Mouse (Mus musculus) hindbrain, embryonic 10.5 days (tissue): ENCODE results near the gene Sgms1. TPM values are rescaled to one million over a fixed set of nuclear protein-coding genes. Genes with fewer than 3 reads are reported as not detected.

ENCODE experiments used
- DNase-seq: peaks from one replicate; pipeline ENCODE4 v3.0.0-alpha.2; 2017; ENCODE audit warnings: low spot score
- H3K27ac ChIP-seq: fragments of 300-500 bp; sonication (generic); 2 replicates; pipeline ENCODE4 v1.5.1; 2016; ENCODE audit warnings: mild to moderate bottlenecking, moderate library complexity
- H3K27me3 ChIP-seq: fragments of 300-500 bp; sonication (generic); 2 replicates; pipeline ENCODE4 v1.6.1; 2016; ENCODE audit warnings: mild to moderate bottlenecking; ENCODE audit not compliant: poor library complexity, insufficient read depth, severe bottlenecking
- H3K36me3 ChIP-seq: fragments of 300-500 bp; sonication (generic); 2 replicates; pipeline ENCODE4 v1.6.1; 2016; ENCODE audit warnings: mild to moderate bottlenecking, moderate library complexity
- H3K4me1 ChIP-seq: fragments of 300-500 bp; sonication (generic); replicated peaks from 2 replicates; pipeline ENCODE4 v1.6.1; 2016; ENCODE audit warnings: mild to moderate bottlenecking
- H3K4me3 ChIP-seq: fragments of 300-500 bp; sonication (generic); 2 replicates; pipeline ENCODE4 v1.5.1; 2016; ENCODE audit warnings: mild to moderate bottlenecking, moderate library complexity
- H3K9me3 ChIP-seq: fragments of 300-500 bp; sonication (generic); 2 replicates; pipeline ENCODE4 v1.6.1; 2016; ENCODE audit warnings: mild to moderate bottlenecking, moderate library complexity
- WGBS: fragments of 180-500 bp; shearing (Covaris S2); methylation state at CpG from one replicate; pipeline ENCODE4 v1.1.7; 2016; 5-methylcytosine and 5-hydroxymethylcytosine counted together
- polyA plus RNA-seq: library from polyadenylated mRNA; unstranded; fragments of >200 nt; fragmentation: Nextera tagmentation; extraction: Ambion mirVana; gene quantifications from 2 replicates; pipeline ENCODE4 v1.2.1, GENCODE M21; 2016

The Sgms1 gene
- polyA plus RNA-seq, result 13.9 and 14.4 TPM in 2 replicates

DNA sequence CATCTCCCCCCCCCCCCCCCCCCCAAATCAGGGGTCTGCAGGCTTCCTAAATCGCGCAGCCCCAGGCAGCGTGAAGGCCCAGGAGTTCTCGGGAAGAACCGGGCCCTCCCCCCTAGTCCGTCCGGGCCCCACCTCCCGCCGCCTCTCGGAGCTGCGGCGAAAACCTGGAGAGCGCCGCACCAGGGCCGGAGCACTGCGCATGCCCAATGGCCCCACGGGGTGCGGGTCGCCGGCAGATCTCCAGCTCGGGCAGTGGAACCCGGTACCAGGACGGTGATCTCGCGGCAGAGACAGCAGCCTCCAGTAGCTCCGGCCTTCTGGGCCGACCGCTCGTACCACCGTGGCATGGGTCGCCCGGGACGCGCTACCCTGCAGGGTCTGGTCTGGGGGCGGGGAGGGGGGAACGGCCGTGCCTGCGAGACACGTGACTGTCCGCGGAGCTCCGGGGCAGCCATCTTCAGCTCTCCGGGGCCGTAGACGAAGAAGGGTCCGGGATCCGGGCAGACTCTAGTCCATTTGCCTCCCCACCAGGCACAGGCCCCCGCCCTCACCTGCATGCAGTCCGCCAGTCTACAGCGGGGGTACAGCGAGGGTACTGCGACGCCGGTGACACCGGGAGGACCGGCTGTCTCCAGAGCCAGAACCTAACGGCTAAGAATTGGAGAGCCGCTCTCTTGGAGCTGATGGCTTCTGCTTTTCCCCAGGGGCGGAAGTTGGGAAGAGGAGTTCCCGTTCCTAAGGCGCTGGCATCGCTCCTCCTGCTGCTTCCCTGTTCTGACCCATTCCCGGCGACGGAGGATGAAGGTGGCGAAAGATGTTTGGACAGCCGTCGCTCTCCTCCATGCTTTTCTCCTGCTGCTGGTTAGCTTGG is at the start of gene Sgms1:
TSS of gene Sgms1 (minus strand) at position 714 of the 871 bp plus-strand sequence.
- Histone ChIP-seq H3K27ac (peak within 1 kb of the TSS; percentile 98), H3K9me3 (no peaks in the 10 kb centered on the region), H3K27me3 (peaks cover 12% of the 10 kb centered on the region; the same call in 1 of the 2 replicates), H3K36me3 (peaks cover 12% of the 10 kb centered on the region), H3K4me3 (peak within 1 kb of the TSS; percentile 82), H3K4me1 (peaks cover 28% of the 10 kb centered on the region)
- WGBS, result 3% methylated on average over 68 of the region's 68 CpGs
- peak; percentile 94 for DNase-seq

DNA sequence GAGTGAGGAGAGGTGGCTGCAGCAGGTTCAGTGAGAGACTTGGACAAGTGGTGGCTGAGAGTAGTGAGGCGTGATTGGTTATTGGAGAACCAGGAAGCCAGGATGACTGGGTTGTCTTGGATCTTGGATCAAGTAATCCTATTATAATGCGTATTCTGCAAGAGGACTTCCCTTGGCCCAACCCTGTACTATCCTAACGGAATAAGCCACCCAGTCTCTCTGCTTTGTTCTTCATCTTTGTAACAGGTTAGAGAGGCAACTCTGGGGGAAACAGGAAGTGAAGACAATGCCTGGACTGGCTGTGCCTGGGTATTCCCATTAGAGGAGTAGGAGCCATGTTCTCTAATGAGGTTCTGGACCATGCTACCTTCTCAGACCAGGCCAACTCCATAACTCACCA is 36.3 kb upstream of the Sgms1 start:
- H3K27me3 ChIP-seq, result no peaks in the 10 kb centered on the region
- no peak for DNase-seq
- no peaks in the 10 kb centered on the region for H3K4me1 ChIP-seq
- no peaks in the 10 kb centered on the region for H3K9me3 ChIP-seq
- H3K4me3 ChIP-seq, result no peak overlapping the region
- WGBS, result 90% methylated on average over 3 of the region's 3 CpGs
- H3K36me3 ChIP-seq, result no peaks in the 10 kb centered on the region
- H3K27ac ChIP-seq, result no peak overlapping the region

DNA sequence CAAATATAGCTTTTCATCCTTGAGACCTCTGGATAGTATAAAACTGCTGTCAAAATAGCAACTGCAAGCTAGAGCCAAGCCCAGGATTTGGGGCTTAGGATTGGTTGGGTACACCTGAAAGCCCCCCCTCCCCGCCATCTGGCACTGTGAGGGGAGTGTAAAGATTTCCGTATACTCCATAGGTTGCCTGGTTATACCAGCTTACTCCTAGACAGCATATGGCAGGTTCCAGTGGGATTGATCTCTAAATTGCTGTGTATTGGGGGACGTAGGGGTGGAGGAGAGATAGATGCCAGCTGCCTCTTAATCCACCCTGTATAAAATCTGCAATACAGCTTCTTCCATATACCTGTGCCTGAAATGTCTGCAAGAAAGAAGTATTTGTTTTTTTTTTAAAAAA is 35.2 kb upstream of the Sgms1 start:
- no peak overlapping the region for H3K4me3 ChIP-seq
- H3K27ac ChIP-seq, result no peak overlapping the region
- no peaks in the 10 kb centered on the region for H3K36me3 ChIP-seq
- no peaks in the 10 kb centered on the region for H3K4me1 ChIP-seq
- 88% methylated on average over 3 of the region's 3 CpGs for WGBS
- H3K9me3 ChIP-seq, result no peaks in the 10 kb centered on the region
- no peak for DNase-seq
- no peaks in the 10 kb centered on the region for H3K27me3 ChIP-seq

DNA sequence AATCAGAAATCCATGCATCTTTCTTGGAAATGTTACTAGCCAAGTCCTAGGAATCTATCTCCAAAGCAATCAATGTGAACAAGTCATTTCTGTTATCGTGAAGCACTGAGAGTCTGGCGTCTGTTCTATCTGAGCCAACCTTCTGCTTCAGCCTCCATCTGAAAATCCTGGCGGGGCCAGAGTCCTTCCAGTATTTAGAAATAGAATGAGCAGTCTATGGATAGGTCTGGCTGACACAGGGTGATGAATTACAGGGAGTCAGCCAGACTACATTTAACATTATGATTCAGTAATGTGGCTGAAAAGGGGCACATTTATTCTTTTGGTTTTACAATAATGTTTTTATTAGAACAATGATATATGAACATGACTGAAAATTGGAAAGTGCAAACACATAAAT is 29.6 kb upstream of the Sgms1 start:
- Histone ChIP-seq H3K27me3 (no peaks in the 10 kb centered on the region), H3K36me3 (no peaks in the 10 kb centered on the region), H3K27ac (no peak overlapping the region), H3K4me3 (no peak overlapping the region), H3K4me1 (no peaks in the 10 kb centered on the region), H3K9me3 (no peaks in the 10 kb centered on the region)
- WGBS, result 85% methylated on average over 3 of the region's 3 CpGs
- DNase-seq, result no peak

DNA sequence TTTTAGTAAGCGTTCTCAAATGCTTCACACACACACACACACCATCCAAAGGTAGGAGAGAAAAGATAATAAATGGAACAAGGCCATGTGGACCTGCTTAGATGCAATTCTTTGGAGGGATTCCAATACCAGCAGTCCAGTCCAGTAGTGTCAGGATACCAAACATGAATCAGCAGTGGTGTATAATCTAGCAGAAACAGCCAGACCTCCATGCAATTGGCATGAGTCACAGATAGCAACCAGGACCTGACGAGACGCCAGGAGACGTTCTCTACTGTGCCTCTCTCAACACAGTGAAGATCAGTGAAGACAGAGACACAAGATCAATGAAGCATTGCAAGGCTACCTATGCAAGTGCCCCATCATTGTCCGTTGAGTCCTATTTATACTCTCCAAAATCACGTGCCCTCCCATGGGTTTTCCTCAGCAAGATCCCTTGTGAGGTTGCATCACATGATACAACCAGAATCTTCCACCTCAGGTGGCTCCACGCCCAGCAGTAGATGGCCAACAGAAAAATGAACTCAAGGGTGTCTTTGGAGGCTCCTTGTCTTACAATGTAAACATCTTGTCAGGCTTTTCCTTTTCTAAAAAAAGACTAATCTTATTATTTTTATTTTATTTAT is 27.3 kb upstream of the Sgms1 start:
- H3K27me3 ChIP-seq, result no peaks in the 10 kb centered on the region
- no peak for DNase-seq
- WGBS, result 86% methylated on average over 7 of the region's 7 CpGs

DNA sequence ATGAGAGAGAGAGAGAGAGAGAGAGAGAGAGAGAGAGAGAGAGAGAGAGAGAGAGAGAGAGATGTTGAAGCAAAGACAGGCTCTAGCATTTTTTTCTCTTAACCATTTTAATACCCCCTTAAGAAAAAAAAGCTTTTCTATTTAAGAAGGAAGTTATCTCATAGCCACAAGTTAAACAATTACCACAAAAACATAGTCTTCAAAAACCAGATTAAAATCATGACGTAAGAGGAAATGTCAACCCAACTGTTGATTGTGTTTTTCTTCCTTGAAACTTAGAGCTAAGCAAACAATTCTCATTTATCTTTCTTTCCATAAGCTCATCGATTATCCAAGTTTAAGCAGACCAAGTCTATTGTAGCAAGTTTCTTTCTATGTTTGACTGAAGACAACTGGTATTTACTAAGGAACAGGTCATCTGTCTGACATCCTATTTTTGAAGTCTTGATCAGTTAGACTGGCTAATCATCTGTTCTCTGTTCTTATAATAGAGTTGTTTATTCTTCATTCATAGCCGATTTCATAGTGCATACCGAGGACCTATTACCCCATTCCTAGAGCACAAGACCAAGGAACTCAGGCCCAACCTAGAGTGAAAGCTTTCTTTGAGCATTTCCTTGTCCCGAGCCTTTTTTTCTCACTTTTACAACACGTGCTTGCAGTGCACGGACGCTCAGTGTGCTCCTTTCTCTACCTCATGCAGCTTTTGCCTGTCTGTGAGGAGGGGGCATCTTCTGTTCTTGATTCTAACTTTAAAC is 20.3 kb upstream of the Sgms1 start:
- DNase-seq, result no peak
- WGBS, result 77% methylated on average over 8 of the region's 8 CpGs
- Histone ChIP-seq H3K27me3 (no peaks in the 10 kb centered on the region), H3K4me1 (no peaks in the 10 kb centered on the region), H3K4me3 (no peak overlapping the region), H3K27ac (no peak overlapping the region), H3K9me3 (no peaks in the 10 kb centered on the region), H3K36me3 (no peaks in the 10 kb centered on the region)

More for the DNA sequence above, 27.3 kb upstream of the Sgms1 start:
- H3K4me3 ChIP-seq, result no peak overlapping the region
- H3K4me1 ChIP-seq, result no peaks in the 10 kb centered on the region
- no peaks in the 10 kb centered on the region for H3K9me3 ChIP-seq
- no peaks in the 10 kb centered on the region for H3K36me3 ChIP-seq
- H3K27ac ChIP-seq, result no peak overlapping the region

DNA sequence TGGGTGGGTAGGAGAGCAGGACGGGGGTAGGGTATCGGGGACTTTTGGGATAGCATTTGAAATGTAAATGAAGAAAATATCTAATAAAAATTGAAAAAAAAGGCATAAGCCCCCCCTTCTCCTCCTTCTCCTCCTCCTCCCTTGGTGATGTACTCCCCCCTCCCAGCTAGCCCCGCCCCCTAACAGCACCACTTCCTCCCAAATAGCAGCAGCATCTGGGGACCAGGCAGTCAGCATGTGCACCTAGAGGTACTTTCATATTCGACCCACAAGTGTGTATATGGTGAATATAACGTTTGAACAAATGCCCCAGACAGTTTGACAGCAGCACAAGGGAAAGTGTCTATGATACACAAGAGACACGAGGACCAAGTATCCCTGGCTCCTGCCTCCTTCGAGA is 17.2 kb upstream of the Sgms1 start:
- Histone ChIP-seq H3K4me1 (no peaks in the 10 kb centered on the region), H3K9me3 (no peaks in the 10 kb centered on the region), H3K4me3 (no peak overlapping the region), H3K27me3 (no peaks in the 10 kb centered on the region), H3K27ac (no peak overlapping the region), H3K36me3 (no peaks in the 10 kb centered on the region)
- whole genome bisulfite sequencing, result 72% methylated on average over 7 of the region's 7 CpGs
- no peak for DNase-seq

DNA sequence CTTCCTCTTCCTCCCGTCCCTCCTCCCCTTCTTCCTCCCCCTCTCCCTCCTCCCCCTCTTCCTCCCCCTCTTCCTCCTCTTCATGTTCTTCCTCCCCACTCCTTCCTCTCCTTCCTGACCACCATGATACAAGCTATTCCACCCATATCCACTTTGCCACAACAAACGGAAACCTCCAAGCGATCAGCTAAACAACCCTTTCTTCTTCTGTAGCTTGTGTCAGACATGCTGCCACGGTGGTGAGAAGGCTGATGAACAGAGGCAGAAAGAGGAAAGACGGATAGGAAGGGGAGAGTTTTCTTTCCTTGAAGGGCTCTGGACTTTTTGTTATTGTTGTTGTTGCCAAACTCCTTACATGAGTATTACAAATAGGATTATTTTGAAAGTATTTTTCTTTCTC is 14.9 kb upstream of the Sgms1 start:
- WGBS, result 83% methylated on average over 5 of the region's 5 CpGs
- H3K27me3 ChIP-seq, result no peaks in the 10 kb centered on the region
- H3K27ac ChIP-seq, result no peak overlapping the region
- H3K4me3 ChIP-seq, result no peak overlapping the region
- H3K4me1 ChIP-seq, result no peaks in the 10 kb centered on the region
- DNase-seq, result no peak
- no peaks in the 10 kb centered on the region for H3K9me3 ChIP-seq
- no peaks in the 10 kb centered on the region for H3K36me3 ChIP-seq

DNA sequence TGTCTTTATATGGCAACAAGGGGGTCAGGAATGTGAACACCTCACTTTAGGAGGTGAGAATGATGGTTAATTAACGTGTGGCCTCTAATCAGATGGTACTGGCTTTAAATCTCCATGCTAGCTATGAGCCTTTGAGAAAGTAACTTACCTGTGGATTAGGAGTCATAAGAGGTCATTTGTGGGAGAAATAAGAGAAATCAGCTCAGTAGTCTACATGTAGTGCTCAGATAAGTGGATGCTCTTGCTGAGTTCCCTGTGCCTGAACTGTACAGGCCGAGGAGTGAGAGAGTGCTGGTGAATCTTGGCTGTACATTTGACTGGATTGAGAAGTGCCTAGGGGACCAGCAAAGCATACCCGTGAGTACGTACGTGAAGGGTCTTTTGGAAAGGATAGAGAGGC is 14.3 kb upstream of the Sgms1 start:
- no peaks in the 10 kb centered on the region for H3K36me3 ChIP-seq
- H3K4me3 ChIP-seq, result no peak overlapping the region
- H3K9me3 ChIP-seq, result no peaks in the 10 kb centered on the region
- H3K27ac ChIP-seq, result no peak overlapping the region
- H3K4me1 ChIP-seq, result no peaks in the 10 kb centered on the region
- no peak for DNase-seq
- H3K27me3 ChIP-seq, result no peaks in the 10 kb centered on the region
- WGBS, result 91% methylated on average over 5 of the region's 5 CpGs

DNA sequence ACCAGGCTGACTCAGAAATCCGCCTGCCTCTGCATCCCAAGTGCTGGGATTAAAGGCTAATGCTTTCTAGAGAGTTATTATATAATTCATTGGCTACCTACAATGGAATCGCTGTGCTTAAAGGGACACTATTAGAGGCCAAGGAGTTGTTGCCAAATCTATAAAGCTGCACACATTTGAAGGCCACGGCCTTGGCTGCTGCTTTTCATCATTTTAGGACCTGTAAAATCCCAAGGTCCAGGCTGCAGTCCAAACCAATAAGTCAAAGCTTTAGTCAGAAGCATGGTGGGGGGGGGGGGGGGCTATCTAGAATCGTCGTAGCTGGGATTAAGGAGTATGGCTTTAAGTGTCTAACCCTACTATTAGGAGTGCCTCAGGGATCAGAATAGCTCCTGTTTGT is 9.0 kb upstream of the Sgms1 start:
- Histone ChIP-seq H3K4me1 (no peaks in the 10 kb centered on the region), H3K36me3 (no peaks in the 10 kb centered on the region), H3K27me3 (no peaks in the 10 kb centered on the region), H3K27ac (no peak overlapping the region), H3K4me3 (no peak overlapping the region), H3K9me3 (no peaks in the 10 kb centered on the region)
- no peak for DNase-seq
- 85% methylated on average over 5 of the region's 5 CpGs for WGBS

DNA sequence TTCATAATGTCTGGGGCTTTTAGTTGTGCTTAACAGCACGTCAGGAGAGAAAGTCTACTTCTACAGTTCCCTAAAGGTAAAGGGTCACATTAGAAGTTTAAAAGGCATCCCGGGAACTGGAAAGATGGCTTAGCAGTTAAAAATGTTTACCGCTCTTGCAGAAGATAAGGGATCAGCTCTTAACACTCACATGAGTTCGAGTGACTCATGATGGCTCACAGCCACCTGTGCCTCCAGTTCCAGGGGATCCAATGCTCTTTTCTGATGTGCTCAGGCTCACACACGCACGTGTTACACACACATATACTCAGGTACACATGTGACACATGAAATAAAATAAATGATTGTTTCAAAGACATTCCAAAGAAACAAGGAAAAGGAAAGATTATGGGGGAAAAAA is 6.8 kb upstream of the Sgms1 start:
- Histone ChIP-seq H3K36me3 (peaks cover 6% of the 10 kb centered on the region; the same call in 1 of the 2 replicates), H3K27me3 (no peaks in the 10 kb centered on the region), H3K9me3 (no peaks in the 10 kb centered on the region), H3K4me3 (no peak overlapping the region), H3K27ac (no peak overlapping the region), H3K4me1 (no peaks in the 10 kb centered on the region)
- WGBS, result 89% methylated on average over 6 of the region's 6 CpGs
- DNase-seq, result no peak

DNA sequence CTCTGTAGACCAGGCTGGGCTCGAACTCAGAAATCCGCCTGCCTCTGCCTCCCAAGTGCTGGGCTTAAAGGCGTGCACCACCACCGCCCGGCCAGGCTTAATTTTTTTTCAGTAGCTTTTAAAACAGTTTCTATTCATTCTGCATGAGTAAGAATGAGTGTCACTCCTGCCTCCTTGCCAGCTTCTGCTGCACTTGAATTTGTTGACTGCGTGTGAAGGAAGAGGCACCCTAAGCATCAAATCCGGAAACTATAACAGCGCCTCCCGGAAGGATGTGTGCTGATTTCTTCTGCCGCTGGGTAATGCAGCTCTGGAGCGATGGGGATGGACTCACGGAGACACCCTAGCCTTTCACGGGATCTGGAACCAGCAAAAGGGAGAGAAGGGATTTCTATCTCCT is 5.3 kb upstream of the Sgms1 start:
- H3K4me1 ChIP-seq, result peaks cover 5% of the 10 kb centered on the region
- H3K36me3 ChIP-seq, result peaks cover 12% of the 10 kb centered on the region
- H3K9me3 ChIP-seq, result no peaks in the 10 kb centered on the region
- H3K4me3 ChIP-seq, result no peak overlapping the region
- H3K27me3 ChIP-seq, result no peaks in the 10 kb centered on the region
- H3K27ac ChIP-seq, result no peak overlapping the region
- DNase-seq, result no peak
- WGBS, result 94% methylated on average over 13 of the region's 13 CpGs
